Mouse (Mus musculus): ENCODE measurements at regions not wholly inside any gene's neighbourhood (a gene's known extent, or its start where the extent isn't known, plus 50 kb on each side); places are given as distances from the start of the nearest gene placed in this dataset.

DNA sequence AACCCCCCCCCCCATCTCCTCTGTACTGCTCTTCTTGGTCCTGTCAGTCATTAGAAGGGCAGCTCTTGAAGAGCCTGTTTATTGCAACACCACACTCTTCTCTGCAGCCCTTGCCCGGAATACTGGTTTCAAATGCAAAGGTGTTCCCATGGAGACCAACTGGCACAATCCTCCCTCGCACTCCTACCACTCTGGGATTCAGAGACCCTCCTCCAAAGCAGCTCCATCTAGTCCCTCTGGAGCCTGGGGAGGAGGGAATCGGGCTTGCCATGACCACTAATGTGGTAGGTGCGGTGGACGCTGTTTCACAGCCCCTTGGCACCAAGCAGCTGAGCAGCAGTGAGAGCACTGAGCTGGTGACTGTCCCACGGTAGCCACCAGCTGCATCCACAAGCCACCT lies 83.1 kb downstream of the Stk35 start:
- H3K27me3 ChIP-seq (ENCODE audit: control insufficient read depth, insufficient read depth, low read depth, low read length): no peaks in the 10 kb centered on the region
- 47% methylated on average over 6 of the region's 6 CpGs for WGBS
- no peak for ATAC-seq (ENCODE audit: low read depth)
- H3K4me3 ChIP-seq (ENCODE audit: low read length): no peak overlapping the region
- no peaks in the 10 kb centered on the region for H3K4me1 ChIP-seq (replicated peaks; ENCODE audit: control insufficient read depth, insufficient read depth, low read length)
- H3K9me3 ChIP-seq (ENCODE audit: control insufficient read depth, low read length): no peaks in the 10 kb centered on the region
- H3K4me2 ChIP-seq (ENCODE audit: low read depth, low read length): no peak overlapping the region
- H3K9ac ChIP-seq (ENCODE audit: low read length): no peak overlapping the region
- H3K36me3 ChIP-seq (ENCODE audit: control insufficient read depth, insufficient read depth, low read length): no peaks in the 10 kb centered on the region
- no peak overlapping the region for H3K27ac ChIP-seq (ENCODE audit: low read length)

DNA sequence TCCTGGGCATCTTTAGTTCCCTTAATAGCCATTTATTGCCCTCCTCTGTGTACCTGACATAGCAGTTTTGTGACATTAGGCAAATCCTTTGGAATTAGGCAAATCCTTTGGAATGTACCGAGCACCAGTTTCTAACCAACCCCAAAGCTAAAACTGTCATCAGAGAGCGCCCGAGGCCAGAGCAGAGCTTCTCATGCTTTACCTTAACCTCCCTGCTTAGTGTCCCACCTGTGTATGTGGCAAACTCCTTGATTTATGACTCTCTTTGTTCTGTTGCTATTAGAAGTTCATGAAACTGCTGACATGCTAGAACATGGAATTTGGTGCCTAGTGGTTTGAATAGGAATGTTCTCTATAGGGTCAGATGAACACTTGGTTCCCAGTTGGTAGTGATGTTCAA lies 84.0 kb downstream of the Stk35 start:
- no peak overlapping the region for H3K27ac ChIP-seq (ENCODE audit: low read length)
- no peak for ATAC-seq (ENCODE audit: low read depth)
- H3K4me3 ChIP-seq (ENCODE audit: low read length): no peak overlapping the region
- no peak overlapping the region for H3K9ac ChIP-seq (ENCODE audit: low read length)
- 85% methylated on average over 3 of the region's 3 CpGs for WGBS
- no peaks in the 10 kb centered on the region for H3K4me1 ChIP-seq (replicated peaks; ENCODE audit: control insufficient read depth, insufficient read depth, low read length)
- H3K4me2 ChIP-seq (ENCODE audit: low read depth, low read length): no peak overlapping the region
- H3K9me3 ChIP-seq (ENCODE audit: control insufficient read depth, low read length): no peaks in the 10 kb centered on the region
- H3K27me3 ChIP-seq (ENCODE audit: control insufficient read depth, insufficient read depth, low read depth, low read length): no peaks in the 10 kb centered on the region
- H3K36me3 ChIP-seq (ENCODE audit: control insufficient read depth, insufficient read depth, low read length): no peaks in the 10 kb centered on the region

DNA sequence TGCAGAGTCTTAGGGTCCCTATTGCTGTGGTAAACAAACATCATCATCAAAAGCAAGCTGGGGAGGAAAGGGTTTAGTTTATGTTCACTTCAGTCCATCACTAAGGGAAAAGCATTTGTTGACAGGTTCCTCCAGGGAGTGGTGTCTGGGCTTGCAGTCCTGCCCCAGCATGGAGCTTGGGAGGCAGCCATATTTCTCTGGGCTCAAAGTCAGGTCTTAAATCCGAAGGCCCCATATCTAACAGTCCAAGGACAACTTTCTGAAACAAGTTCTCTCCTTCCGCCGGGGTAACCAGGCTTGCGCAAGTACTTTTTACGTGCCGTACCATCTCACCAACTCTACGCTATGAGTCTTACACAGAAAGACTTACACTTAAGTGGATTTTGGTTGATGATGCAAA lies 85.2 kb downstream of the Stk35 start:
- Histone ChIP-seq H3K9ac (ENCODE audit: low read length) (no peak overlapping the region), H3K36me3 (ENCODE audit: control insufficient read depth, insufficient read depth, low read length) (no peaks in the 10 kb centered on the region), H3K4me2 (ENCODE audit: low read depth, low read length) (no peak overlapping the region), H3K4me3 (ENCODE audit: low read length) (no peak overlapping the region), H3K9me3 (ENCODE audit: control insufficient read depth, low read length) (0 out of 2 replicates have a peak, but pooled peaks cover 3% of the 10 kb centered on the region), H3K4me1 (replicated peaks; ENCODE audit: control insufficient read depth, insufficient read depth, low read length) (no peaks in the 10 kb centered on the region), H3K27ac (ENCODE audit: low read length) (no peak overlapping the region), H3K27me3 (ENCODE audit: control insufficient read depth, insufficient read depth, low read depth, low read length) (no peaks in the 10 kb centered on the region)
- 91% methylated on average over 7 of the region's 7 CpGs for WGBS
- ATAC-seq (ENCODE audit: low read depth): no peak

DNA sequence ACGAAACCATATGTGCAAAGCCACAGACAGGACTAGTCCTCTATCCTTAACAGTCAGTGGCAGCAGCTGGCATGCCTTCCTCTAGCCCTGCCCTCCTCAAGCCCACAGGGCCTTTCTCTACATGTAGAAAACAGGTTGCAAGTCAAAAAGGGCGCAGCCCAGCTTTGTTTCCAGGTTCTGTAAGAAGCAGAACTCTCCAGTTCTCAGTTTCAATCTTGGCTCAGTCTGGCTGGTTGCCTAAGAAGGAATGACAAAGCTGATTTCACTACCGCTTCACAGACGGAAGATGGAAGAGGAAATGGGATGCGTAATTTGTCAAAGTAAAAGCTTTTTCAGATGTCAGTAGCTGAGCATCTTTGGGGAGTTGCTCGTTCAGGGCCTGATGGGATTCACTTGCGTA lies 92.9 kb downstream of the Stk35 start:
- Histone ChIP-seq H3K4me1 (replicated peaks; ENCODE audit: control insufficient read depth, insufficient read depth, low read length) (no peaks in the 10 kb centered on the region), H3K9me3 (ENCODE audit: control insufficient read depth, low read length) (0 out of 2 replicates have a peak, but pooled peaks cover 4% of the 10 kb centered on the region), H3K36me3 (ENCODE audit: control insufficient read depth, insufficient read depth, low read length) (no peaks in the 10 kb centered on the region), H3K27ac (ENCODE audit: low read length) (no peak overlapping the region), H3K4me3 (ENCODE audit: low read length) (no peak overlapping the region), H3K9ac (ENCODE audit: low read length) (no peak overlapping the region), H3K4me2 (ENCODE audit: low read depth, low read length) (no peak overlapping the region), H3K27me3 (ENCODE audit: control insufficient read depth, insufficient read depth, low read depth, low read length) (no peaks in the 10 kb centered on the region)
- no peak for ATAC-seq (ENCODE audit: low read depth)
- WGBS: 55% methylated on average over 7 of the region's 7 CpGs

DNA sequence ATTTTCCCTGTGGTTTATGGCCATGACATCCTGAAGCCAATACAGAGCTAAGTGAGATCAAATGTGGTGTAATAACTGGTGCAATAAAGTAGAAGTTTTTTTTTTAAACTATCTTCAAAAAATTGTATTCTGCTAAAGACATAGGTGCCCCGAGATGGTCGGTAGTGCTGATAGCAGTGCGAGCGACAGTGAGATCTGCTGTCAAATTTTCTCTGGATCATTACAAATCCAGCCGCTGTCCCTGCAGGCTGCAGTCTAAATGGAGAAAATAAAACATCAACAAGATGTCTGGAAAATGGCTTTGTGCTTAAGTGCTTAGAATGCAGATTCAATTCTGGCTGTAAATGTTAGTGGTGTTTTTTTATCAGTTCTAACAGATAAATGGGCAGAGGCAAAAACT lies 93.5 kb downstream of the Stk35 start:
- Histone ChIP-seq H3K27me3 (ENCODE audit: control insufficient read depth, insufficient read depth, low read depth, low read length) (no peaks in the 10 kb centered on the region), H3K9me3 (ENCODE audit: control insufficient read depth, low read length) (0 out of 2 replicates have a peak, but pooled peaks cover 4% of the 10 kb centered on the region), H3K36me3 (ENCODE audit: control insufficient read depth, insufficient read depth, low read length) (no peaks in the 10 kb centered on the region), H3K4me1 (replicated peaks; ENCODE audit: control insufficient read depth, insufficient read depth, low read length) (no peaks in the 10 kb centered on the region), H3K4me3 (ENCODE audit: low read length) (no peak overlapping the region), H3K4me2 (ENCODE audit: low read depth, low read length) (no peak overlapping the region), H3K27ac (ENCODE audit: low read length) (no peak overlapping the region), H3K9ac (ENCODE audit: low read length) (no peak overlapping the region)
- 66% methylated on average over 5 of the region's 5 CpGs for WGBS
- ATAC-seq (ENCODE audit: low read depth): no peak

DNA sequence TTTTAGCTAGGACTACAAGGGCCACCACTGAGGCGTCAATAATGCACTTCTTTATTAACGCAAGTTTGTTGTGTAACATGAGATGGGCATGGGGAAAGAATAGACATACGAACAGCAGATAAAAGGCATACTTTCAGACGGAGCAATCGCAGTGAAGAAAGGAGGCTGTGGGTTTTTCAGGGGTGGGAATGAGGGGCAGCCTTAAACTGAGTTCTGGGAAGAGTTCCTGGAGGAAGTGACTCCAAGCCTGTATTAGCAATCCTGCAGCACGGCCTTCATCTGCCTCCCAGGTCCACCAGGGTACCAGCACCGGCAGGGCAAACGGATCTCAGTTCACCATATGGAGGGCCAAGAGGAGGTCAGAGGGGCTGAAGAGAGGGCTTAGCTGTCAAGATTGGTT lies 94.6 kb downstream of the Stk35 start:
- Histone ChIP-seq H3K9me3 (ENCODE audit: control insufficient read depth, low read length) (0 out of 2 replicates have a peak, but pooled peaks cover 4% of the 10 kb centered on the region), H3K4me3 (ENCODE audit: low read length) (no peak overlapping the region), H3K4me1 (replicated peaks; ENCODE audit: control insufficient read depth, insufficient read depth, low read length) (no peaks in the 10 kb centered on the region), H3K27me3 (ENCODE audit: control insufficient read depth, insufficient read depth, low read depth, low read length) (no peaks in the 10 kb centered on the region), H3K36me3 (ENCODE audit: control insufficient read depth, insufficient read depth, low read length) (no peaks in the 10 kb centered on the region), H3K27ac (ENCODE audit: low read length) (no peak overlapping the region), H3K4me2 (ENCODE audit: low read depth, low read length) (no peak overlapping the region), H3K9ac (ENCODE audit: low read length) (no peak overlapping the region)
- WGBS: 69% methylated on average over 8 of the region's 8 CpGs
- ATAC-seq (ENCODE audit: low read depth): no peak

DNA sequence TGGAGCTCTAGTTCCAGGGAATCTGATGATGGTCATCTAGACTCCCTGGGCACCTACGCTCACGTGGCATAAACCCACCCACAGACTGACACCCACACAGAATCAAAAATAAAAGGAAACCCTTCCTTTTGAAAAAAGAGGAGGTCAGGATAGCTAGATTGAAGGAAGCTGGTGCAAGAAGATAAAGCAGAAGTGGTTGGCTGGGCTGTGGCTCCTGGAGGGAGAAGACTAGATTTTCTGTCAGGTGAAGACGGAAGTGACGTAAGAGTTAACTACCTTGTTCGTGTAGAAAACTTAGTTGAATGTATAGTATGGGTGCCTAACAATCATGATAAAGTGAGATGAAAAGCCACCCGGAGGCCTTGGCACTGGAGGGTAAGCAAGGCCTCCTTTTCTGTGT lies 95.1 kb downstream of the Stk35 start:
- H3K36me3 ChIP-seq (ENCODE audit: control insufficient read depth, insufficient read depth, low read length): no peaks in the 10 kb centered on the region
- no peak overlapping the region for H3K27ac ChIP-seq (ENCODE audit: low read length)
- no peak for ATAC-seq (ENCODE audit: low read depth)
- 0 out of 2 replicates have a peak, but pooled peaks cover 3% of the 10 kb centered on the region for H3K9me3 ChIP-seq (ENCODE audit: control insufficient read depth, low read length)
- H3K9ac ChIP-seq (ENCODE audit: low read length): no peak overlapping the region
- H3K4me1 ChIP-seq (replicated peaks; ENCODE audit: control insufficient read depth, insufficient read depth, low read length): no peaks in the 10 kb centered on the region
- no peaks in the 10 kb centered on the region for H3K27me3 ChIP-seq (ENCODE audit: control insufficient read depth, insufficient read depth, low read depth, low read length)
- no peak overlapping the region for H3K4me3 ChIP-seq (ENCODE audit: low read length)
- no peak overlapping the region for H3K4me2 ChIP-seq (ENCODE audit: low read depth, low read length)
- WGBS: 83% methylated on average over 6 of the region's 6 CpGs

DNA sequence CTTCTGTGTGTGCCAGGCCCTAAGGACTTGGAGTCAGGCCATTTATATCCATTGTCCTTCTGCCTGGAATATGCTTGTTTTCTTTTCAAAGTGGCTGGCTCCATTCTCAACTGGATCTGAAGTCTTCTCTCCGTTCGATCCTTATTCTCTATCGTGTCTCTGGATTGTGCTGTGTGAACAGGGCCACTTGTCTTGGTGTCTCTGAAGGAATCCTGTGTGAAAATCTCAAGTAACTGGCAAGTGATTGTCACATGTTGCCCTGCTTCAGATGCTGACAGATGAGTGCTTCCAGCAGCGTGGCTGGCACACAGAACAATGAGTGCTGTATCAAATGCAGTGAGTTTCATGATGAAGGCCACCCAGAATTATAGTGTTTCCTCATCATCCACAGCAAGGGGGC lies 96.4 kb downstream of the Stk35 start:
- Histone ChIP-seq H3K36me3 (ENCODE audit: control insufficient read depth, insufficient read depth, low read length) (no peaks in the 10 kb centered on the region), H3K9ac (ENCODE audit: low read length) (no peak overlapping the region), H3K4me3 (ENCODE audit: low read length) (no peak overlapping the region), H3K4me1 (replicated peaks; ENCODE audit: control insufficient read depth, insufficient read depth, low read length) (no peaks in the 10 kb centered on the region), H3K4me2 (ENCODE audit: low read depth, low read length) (no peak overlapping the region), H3K27ac (ENCODE audit: low read length) (no peak overlapping the region), H3K9me3 (ENCODE audit: control insufficient read depth, low read length) (no peaks in the 10 kb centered on the region), H3K27me3 (ENCODE audit: control insufficient read depth, insufficient read depth, low read depth, low read length) (no peaks in the 10 kb centered on the region)
- ATAC-seq (ENCODE audit: low read depth): no peak
- 70% methylated on average over 4 of the region's 4 CpGs for WGBS

DNA sequence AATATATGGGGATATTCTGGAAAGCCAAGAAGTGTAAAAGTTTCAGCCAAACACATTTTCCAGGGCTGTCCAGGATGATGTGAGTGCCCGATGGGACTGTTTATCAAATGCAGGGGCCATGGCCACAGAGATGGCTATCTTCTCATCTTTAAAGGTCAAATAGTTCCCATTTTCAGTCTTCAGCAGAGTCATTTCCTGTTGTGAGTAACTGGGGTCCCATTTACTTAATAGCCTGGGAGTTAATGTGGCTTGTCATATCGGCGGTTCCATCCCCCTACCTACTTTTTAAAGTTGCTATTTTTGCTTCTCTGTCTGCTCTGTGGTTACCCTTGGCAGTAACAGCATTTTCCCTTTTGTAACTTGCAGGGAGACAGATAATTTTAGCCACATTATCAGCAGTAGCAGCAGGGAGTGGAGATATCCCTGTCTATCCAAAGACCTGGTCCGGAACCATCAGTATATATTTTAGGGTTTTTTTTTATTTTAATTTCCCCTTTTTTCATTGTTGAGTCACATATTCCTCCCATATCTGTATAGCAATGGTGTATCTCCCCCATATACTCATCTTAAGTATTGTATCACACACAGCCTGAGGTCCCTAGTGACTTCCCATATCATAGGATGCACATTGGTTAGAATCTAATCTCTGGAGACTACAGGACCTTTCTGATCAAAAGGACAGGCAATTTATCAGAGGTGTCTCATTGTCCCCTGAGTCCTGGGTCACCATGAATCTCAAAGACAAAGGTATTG lies 103.2 kb downstream of the Stk35 start:
- no peak for ATAC-seq (ENCODE audit: low read depth)
- H3K9ac ChIP-seq (ENCODE audit: low read length): no peak overlapping the region

More for the DNA sequence above, 103.2 kb downstream of the Stk35 start:
- Histone ChIP-seq H3K4me2 (ENCODE audit: low read depth, low read length) (no peak overlapping the region), H3K27ac (ENCODE audit: low read length) (no peak overlapping the region), H3K27me3 (ENCODE audit: control insufficient read depth, insufficient read depth, low read depth, low read length) (no peaks in the 10 kb centered on the region), H3K9me3 (ENCODE audit: control insufficient read depth, low read length) (no peaks in the 10 kb centered on the region), H3K36me3 (ENCODE audit: control insufficient read depth, insufficient read depth, low read length) (no peaks in the 10 kb centered on the region), H3K4me3 (ENCODE audit: low read length) (no peak overlapping the region), H3K4me1 (replicated peaks; ENCODE audit: control insufficient read depth, insufficient read depth, low read length) (no peaks in the 10 kb centered on the region)
- 35% methylated on average over 4 of the region's 4 CpGs for WGBS
